Mouse (Mus musculus) embryonic facial prominence, embryonic 15.5 days (tissue): ENCODE data around the gene Cdk14. TPM values are rescaled to one million over a fixed set of nuclear protein-coding genes. Genes with fewer than 3 reads are reported as not detected.
"Not testable (repeated sequence)": the region's sequence is repeated elsewhere in the genome, so short reads cannot be mapped to it uniquely, and the experiment has no call there.

Source experiments
- ATAC-seq: fragments of 200-750 bp; cut with Nextera tagmentation; 2 replicates; pipeline ENCODE4 v1.8.0; 2017; ENCODE audit warnings: low read depth, moderate TSS enrichment; ENCODE audit not compliant: insufficient number of reproducible peaks, low FRiP score, low TSS enrichment
- H3K27ac ChIP-seq: fragments of 300-500 bp; sonication (generic); replicated peaks from 2 replicates; pipeline ENCODE4 v1.5.1; 2015; ENCODE audit warnings: mild to moderate bottlenecking, inconsistent platforms
- H3K27me3 ChIP-seq: fragments of 300-500 bp; sonication (generic); 2 replicates; pipeline ENCODE4 v1.6.1; 2015; ENCODE audit warnings: inconsistent platforms
- H3K36me3 ChIP-seq: fragments of 300-500 bp; sonication (generic); 2 replicates; pipeline ENCODE4 v1.6.1; 2015; ENCODE audit warnings: mild to moderate bottlenecking, inconsistent platforms
- H3K4me1 ChIP-seq: fragments of 300-500 bp; sonication (generic); 2 replicates; pipeline ENCODE4 v1.6.1; 2015; ENCODE audit warnings: inconsistent platforms
- H3K4me2 ChIP-seq: fragments of 300-500 bp; sonication (generic); replicated peaks from 2 replicates; pipeline ENCODE4 v1.6.1; 2015; ENCODE audit warnings: mild to moderate bottlenecking, inconsistent platforms
- H3K4me3 ChIP-seq: fragments of 300-500 bp; sonication (generic); replicated peaks from 2 replicates; pipeline ENCODE4 v1.5.1; 2015; ENCODE audit warnings: mild to moderate bottlenecking, inconsistent platforms
- H3K9ac ChIP-seq: fragments of 300-500 bp; sonication (generic); 2 replicates; pipeline ENCODE4 v1.6.1; 2015; ENCODE audit warnings: inconsistent platforms
- H3K9me3 ChIP-seq: fragments of 300-500 bp; sonication (generic); replicated peaks from 2 replicates; pipeline ENCODE4 v1.6.1; 2016; ENCODE audit warnings: inconsistent platforms
- WGBS: fragments of 180-500 bp; shearing (Covaris S2); methylation state at CpG from one replicate; pipeline ENCODE4 v1.1.7; 2015; 5-methylcytosine and 5-hydroxymethylcytosine counted together
- polyA plus RNA-seq: library from polyadenylated mRNA; unstranded; fragments of >200 nt; fragmentation: Nextera tagmentation; extraction: Ambion mirVana; gene quantifications from 2 replicates; pipeline ENCODE4 v1.2.1, GENCODE M21; 2015

The Cdk14 gene
- polyA plus RNA-seq, 1 experiment from 2014 or later, result 24.5 TPM

- Histone ChIP-seq H3K27me3 (no peaks in the 10 kb centered on the region), H3K9ac (no peak overlapping the region), H3K36me3 (no peaks in the 10 kb centered on the region), H3K9me3 (no peaks in the 10 kb centered on the region), H3K4me2 (peak overlapping the region; percentile 15; the same call in 1 of the 2 replicates), H3K4me3 (no peak overlapping the region), H3K27ac (peak overlapping the region; percentile 63; the same call in 1 of the 2 replicates), H3K4me1 (peaks cover 18% of the 10 kb centered on the region)
- ATAC-seq, result peak; percentile 77
- WGBS, result 18% methylated on average over 11 of the region's 11 CpGs
Observed at GRCm38 (mm10) chr5:5342410-5343137, 77.5 kb downstream of the Cdk14 start.

GRCm38 (mm10) chr5:5341611-5342010, 78.5 kb downstream of the Cdk14 start:
- no peak overlapping the region for H3K27ac ChIP-seq
- WGBS, result 83% methylated on average over 8 of the region's 8 CpGs
- no peak for ATAC-seq
- H3K9me3 ChIP-seq, result no peaks in the 10 kb centered on the region
- peaks cover 18% of the 10 kb centered on the region for H3K4me1 ChIP-seq
- no peak overlapping the region for H3K9ac ChIP-seq
- no peaks in the 10 kb centered on the region for H3K36me3 ChIP-seq
- no peak overlapping the region for H3K4me2 ChIP-seq
- no peak overlapping the region for H3K4me3 ChIP-seq
- H3K27me3 ChIP-seq, result no peaks in the 10 kb centered on the region

- H3K9me3 ChIP-seq, result no peaks in the 10 kb centered on the region
- H3K36me3 ChIP-seq, result no peaks in the 10 kb centered on the region
- H3K4me2 ChIP-seq, result no peak overlapping the region
- H3K4me3 ChIP-seq, result no peak overlapping the region
- H3K27ac ChIP-seq, result no peak overlapping the region
- H3K27me3 ChIP-seq, result no peaks in the 10 kb centered on the region
- H3K9ac ChIP-seq, result no peak overlapping the region
- WGBS, result 79% methylated on average over 8 of the region's 8 CpGs
- no peaks in the 10 kb centered on the region for H3K4me1 ChIP-seq
- ATAC-seq, result no peak
Observed at GRCm38 (mm10) chr5:5333916-5334315, 86.2 kb downstream of the Cdk14 start.

GRCm38 (mm10) chr5:5330926-5331460, 89.1 kb downstream of the Cdk14 start:
- no peak overlapping the region for H3K4me2 ChIP-seq
- H3K36me3 ChIP-seq, result no peaks in the 10 kb centered on the region
- no peak overlapping the region for H3K27ac ChIP-seq
- H3K9ac ChIP-seq, result no peak overlapping the region
- no peaks in the 10 kb centered on the region for H3K27me3 ChIP-seq
- H3K4me3 ChIP-seq, result no peak overlapping the region
- no peaks in the 10 kb centered on the region for H3K4me1 ChIP-seq
- no peaks in the 10 kb centered on the region for H3K9me3 ChIP-seq
- ATAC-seq, result no peak
- WGBS, result 72% methylated on average over 10 of the region's 10 CpGs

GRCm38 (mm10) chr5:5329018-5329417, 91.1 kb downstream of the Cdk14 start:
- not testable (repeated sequence) for H3K36me3 ChIP-seq, H3K9me3 ChIP-seq, H3K4me2 ChIP-seq, H3K4me3 ChIP-seq, H3K4me1 ChIP-seq, H3K27me3 ChIP-seq, H3K9ac ChIP-seq, ATAC-seq, H3K27ac ChIP-seq
- 94% methylated on average over 2 of the region's 2 CpGs for WGBS

- H3K4me1 ChIP-seq, result no peaks in the 10 kb centered on the region
- no peak overlapping the region for H3K9ac ChIP-seq
- no peak overlapping the region for H3K27ac ChIP-seq
- WGBS, result 87% methylated on average over 2 of the region's 2 CpGs
- H3K9me3 ChIP-seq, result no peaks in the 10 kb centered on the region
- no peaks in the 10 kb centered on the region for H3K36me3 ChIP-seq
- ATAC-seq, result no peak
- H3K27me3 ChIP-seq, result no peaks in the 10 kb centered on the region
- no peak overlapping the region for H3K4me2 ChIP-seq
- H3K4me3 ChIP-seq, result no peak overlapping the region
Observed at GRCm38 (mm10) chr5:5326716-5327115, 93.4 kb downstream of the Cdk14 start.

- H3K4me3 ChIP-seq, result no peak overlapping the region
- no peaks in the 10 kb centered on the region for H3K9me3 ChIP-seq
- WGBS, result 93% methylated on average over 8 of the region's 8 CpGs
- H3K4me2 ChIP-seq, result no peak overlapping the region
- H3K9ac ChIP-seq, result no peak overlapping the region
- no peak overlapping the region for H3K27ac ChIP-seq
- H3K4me1 ChIP-seq, result peaks cover 12% of the 10 kb centered on the region
- no peak for ATAC-seq
- H3K36me3 ChIP-seq, result no peaks in the 10 kb centered on the region
- H3K27me3 ChIP-seq, result no peaks in the 10 kb centered on the region
Observed at GRCm38 (mm10) chr5:5322699-5323098, 97.4 kb downstream of the Cdk14 start.

- Histone ChIP-seq H3K9ac (no peak overlapping the region), H3K27me3 (no peaks in the 10 kb centered on the region), H3K36me3 (no peaks in the 10 kb centered on the region), H3K9me3 (no peaks in the 10 kb centered on the region), H3K4me2 (no peak overlapping the region), H3K4me1 (peaks cover 12% of the 10 kb centered on the region), H3K4me3 (no peak overlapping the region), H3K27ac (peak overlapping the region; percentile 72)
- 31% methylated on average over 2 of the region's 2 CpGs for WGBS
- no peak; the same call in 1 of the 2 replicates for ATAC-seq
Observed at GRCm38 (mm10) chr5:5320506-5321181, 99.5 kb downstream of the Cdk14 start.

- no peak overlapping the region for H3K4me2 ChIP-seq
- H3K36me3 ChIP-seq, result no peaks in the 10 kb centered on the region
- no peaks in the 10 kb centered on the region for H3K27me3 ChIP-seq
- WGBS, result 67% methylated on average over 8 of the region's 8 CpGs
- ATAC-seq, result no peak
- H3K9me3 ChIP-seq, result no peaks in the 10 kb centered on the region
- H3K4me3 ChIP-seq, result no peak overlapping the region
- no peak overlapping the region for H3K9ac ChIP-seq
- H3K27ac ChIP-seq, result peak overlapping the region; percentile 72
- H3K4me1 ChIP-seq, result peaks cover 12% of the 10 kb centered on the region
Observed at GRCm38 (mm10) chr5:5319824-5320505, 100.1 kb downstream of the Cdk14 start.

- Histone ChIP-seq H3K36me3 (no peaks in the 10 kb centered on the region), H3K9ac (no peak overlapping the region), H3K4me2 (no peak overlapping the region), H3K4me1 (peaks cover 22% of the 10 kb centered on the region), H3K27ac (no peak overlapping the region), H3K9me3 (no peaks in the 10 kb centered on the region), H3K27me3 (no peaks in the 10 kb centered on the region), H3K4me3 (no peak overlapping the region)
- 66% methylated on average over 6 of the region's 6 CpGs for WGBS
- no peak for ATAC-seq
Observed at GRCm38 (mm10) chr5:5314270-5314669, 105.8 kb downstream of the Cdk14 start.

GRCm38 (mm10) chr5:5313195-5313760, 106.8 kb downstream of the Cdk14 start:
- no peaks in the 10 kb centered on the region for H3K27me3 ChIP-seq
- H3K9ac ChIP-seq, result no peak overlapping the region
- H3K27ac ChIP-seq, result peak overlapping the region; percentile 40; the same call in 1 of the 2 replicates
- H3K4me1 ChIP-seq, result peaks cover 22% of the 10 kb centered on the region
- H3K4me3 ChIP-seq, result no peak overlapping the region
- H3K9me3 ChIP-seq, result no peaks in the 10 kb centered on the region
- WGBS, result 35% methylated on average over 9 of the region's 9 CpGs
- no peak overlapping the region for H3K4me2 ChIP-seq
- H3K36me3 ChIP-seq, result no peaks in the 10 kb centered on the region
- ATAC-seq, result no peak
